Mouse (Mus musculus) liver, embryonic 12.5 days (tissue): Measurements from ENCODE around the gene Ddx54. TPM values are rescaled to one million over a fixed set of nuclear protein-coding genes. Genes with fewer than 3 reads are reported as not detected.

Experiments used
- ATAC-seq: fragments of 200-750 bp; cut with Nextera tagmentation; 2 replicates; pipeline ENCODE4 v1.8.0; 2017; ENCODE audit warnings: moderate number of reproducible peaks, mild to moderate bottlenecking, moderate library complexity
- H3K27ac ChIP-seq: fragments of 300-500 bp; sonication (generic); 2 replicates; pipeline ENCODE4 v1.5.1; 2016; ENCODE audit warnings: mild to moderate bottlenecking
- H3K27me3 ChIP-seq: fragments of 300-500 bp; sonication (generic); replicated peaks from 2 replicates; pipeline ENCODE4 v1.6.1; 2016; ENCODE audit warnings: mild to moderate bottlenecking, moderate library complexity
- H3K36me3 ChIP-seq: fragments of 300-500 bp; sonication (generic); 2 replicates; pipeline ENCODE4 v1.6.1; 2016; ENCODE audit warnings: mild to moderate bottlenecking, moderate library complexity
- H3K4me1 ChIP-seq: fragments of 300-500 bp; sonication (generic); 2 replicates; pipeline ENCODE4 v1.6.1; 2016
- H3K4me2 ChIP-seq: fragments of 300-500 bp; sonication (generic); 2 replicates; pipeline ENCODE4 v1.6.1; 2016; ENCODE audit warnings: mild to moderate bottlenecking, moderate library complexity
- H3K4me3 ChIP-seq: fragments of 300-500 bp; sonication (generic); 2 replicates; pipeline ENCODE4 v1.5.1; 2016; ENCODE audit warnings: mild to moderate bottlenecking, moderate library complexity
- H3K9ac ChIP-seq: fragments of 300-500 bp; sonication (generic); 2 replicates; pipeline ENCODE4 v1.6.1; 2016; ENCODE audit warnings: mild to moderate bottlenecking, moderate library complexity
- H3K9me3 ChIP-seq: fragments of 300-500 bp; sonication (generic); replicated peaks from 2 replicates; pipeline ENCODE4 v1.6.1; 2016; ENCODE audit warnings: mild to moderate bottlenecking, moderate library complexity
- WGBS: fragments of 180-500 bp; shearing (Covaris S2); methylation state at CpG from one replicate; pipeline ENCODE4 v1.1.7; 2016; ENCODE audit not compliant: insufficient replicate concordance; 5-methylcytosine and 5-hydroxymethylcytosine counted together
- polyA plus RNA-seq: library from polyadenylated mRNA; unstranded; fragments of >200 nt; fragmentation: Nextera tagmentation; extraction: Ambion mirVana; gene quantifications from 2 replicates; pipeline ENCODE4 v1.2.1, GENCODE M21; 2016

Ddx54 gene
- polyA plus RNA-seq, 1 experiment from 2014 or later: 36.3 TPM

DNA sequence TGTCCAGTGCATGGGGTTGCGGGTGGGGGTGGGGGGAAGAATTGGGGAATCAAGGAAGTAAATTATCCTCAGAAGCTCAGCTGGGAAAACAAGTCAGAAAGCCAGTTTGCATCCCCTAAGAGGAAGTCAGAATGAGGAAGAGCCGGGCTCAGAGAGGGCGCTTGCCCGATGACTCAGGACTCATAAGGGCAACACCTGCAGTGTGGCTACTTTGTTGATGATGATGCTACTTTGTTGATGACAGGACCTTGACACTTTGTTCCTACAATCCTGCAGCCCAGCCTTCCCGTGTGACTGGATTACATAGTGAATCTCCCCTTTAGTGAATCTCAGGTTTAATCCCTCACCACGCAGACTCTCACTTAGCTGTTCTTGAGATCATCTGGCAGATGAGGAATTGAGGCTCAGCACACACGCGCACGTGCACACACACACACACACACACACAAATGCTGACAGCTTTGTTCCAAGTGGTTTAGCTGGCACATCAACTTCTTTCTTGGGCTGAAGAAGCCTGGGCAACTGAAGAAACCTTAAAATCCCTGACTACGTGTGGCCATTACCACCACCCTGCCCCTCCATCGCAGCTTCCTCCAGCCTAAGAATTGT is 42.1 kb upstream of the Ddx54 start:
- Histone ChIP-seq H3K4me2 (no peak overlapping the region), H3K27me3 (no peaks in the 10 kb centered on the region), H3K9ac (no peak overlapping the region), H3K4me3 (no peak overlapping the region), H3K36me3 (peaks cover 72% of the 10 kb centered on the region), H3K9me3 (no peaks in the 10 kb centered on the region), H3K4me1 (peaks cover 88% of the 10 kb centered on the region), H3K27ac (no peak overlapping the region)
- WGBS: 69% methylated on average over 11 of the region's 11 CpGs
- ATAC-seq: no peak

DNA sequence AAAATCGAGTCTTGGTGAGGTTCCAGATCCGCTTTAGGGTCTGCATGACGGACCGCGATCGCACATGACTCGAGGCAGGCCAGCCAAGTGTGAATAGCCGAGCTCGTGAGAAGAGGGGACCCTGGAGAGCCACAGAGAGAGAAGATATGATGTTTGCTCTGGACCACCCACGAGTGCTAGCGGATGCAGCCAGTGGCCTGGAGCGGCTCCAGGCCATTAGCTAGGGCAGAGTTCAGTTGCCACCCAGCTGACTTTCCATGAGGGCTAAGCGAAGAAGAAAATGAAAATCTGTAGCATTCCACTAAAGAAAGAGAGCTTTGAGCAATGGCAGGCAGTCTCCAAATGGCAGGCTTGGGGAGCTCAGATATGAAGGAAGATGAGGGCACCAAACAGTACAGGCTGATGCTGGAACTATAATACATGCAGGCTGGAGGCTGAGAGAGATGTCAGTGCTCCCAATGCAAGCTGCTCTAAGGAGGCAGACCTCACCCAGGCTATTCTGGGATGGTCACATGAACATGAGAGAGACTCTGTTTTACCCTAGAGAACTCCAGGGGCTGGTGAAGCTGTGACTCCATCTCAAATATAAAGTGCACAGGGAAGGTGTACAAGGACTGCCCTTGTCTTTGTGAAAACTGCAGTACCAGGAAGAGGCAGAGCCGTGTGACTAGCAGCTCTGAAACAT is 41.3 kb upstream of the Ddx54 start:
- no peak for ATAC-seq
- Histone ChIP-seq H3K4me1 (peaks cover 86% of the 10 kb centered on the region), H3K27ac (no peak overlapping the region), H3K36me3 (peaks cover 68% of the 10 kb centered on the region), H3K9me3 (no peaks in the 10 kb centered on the region), H3K4me3 (no peak overlapping the region), H3K27me3 (no peaks in the 10 kb centered on the region), H3K4me2 (no peak overlapping the region), H3K9ac (no peak overlapping the region)
- 83% methylated on average over 14 of the region's 14 CpGs for WGBS

DNA sequence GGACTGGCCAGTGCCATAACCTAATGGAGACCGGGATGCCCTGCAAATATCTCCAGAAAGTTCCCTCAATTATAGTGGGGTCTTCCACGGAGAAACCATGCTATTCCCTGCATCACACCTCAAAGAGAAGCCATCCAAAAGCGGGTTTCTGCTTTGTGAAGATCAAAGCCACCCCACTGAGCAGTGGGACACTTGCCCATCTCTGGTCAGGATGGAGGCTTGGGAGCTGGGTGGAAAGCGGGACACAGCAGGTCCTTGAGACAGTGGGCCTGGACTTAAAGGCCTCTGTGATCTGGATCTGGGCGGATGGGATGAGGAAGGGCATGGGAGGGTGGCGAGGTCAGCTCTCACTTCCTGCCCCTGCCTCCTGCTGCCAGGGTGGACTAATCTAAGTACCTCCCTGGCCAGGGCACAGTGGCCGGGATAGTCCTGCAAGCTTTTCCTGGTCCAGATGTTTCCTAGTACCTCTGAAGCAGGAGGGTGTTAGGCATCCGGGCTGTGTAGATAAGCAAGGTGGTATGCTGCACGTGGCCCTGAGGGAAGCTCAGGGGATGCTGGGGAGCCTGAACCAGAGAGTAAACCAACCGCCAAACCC is 38.0 kb upstream of the Ddx54 start:
- H3K4me1 ChIP-seq: peaks cover 85% of the 10 kb centered on the region
- H3K9me3 ChIP-seq: no peaks in the 10 kb centered on the region
- H3K36me3 ChIP-seq: peaks cover 64% of the 10 kb centered on the region
- WGBS: 62% methylated on average over 10 of the region's 10 CpGs
- H3K9ac ChIP-seq: no peak overlapping the region
- H3K27ac ChIP-seq: no peak overlapping the region
- no peak overlapping the region for H3K4me2 ChIP-seq
- ATAC-seq: no peak
- H3K4me3 ChIP-seq: no peak overlapping the region
- no peaks in the 10 kb centered on the region for H3K27me3 ChIP-seq

GRCm38 (mm10) chr5:120576781-120577301 is 35.7 kb upstream of the Ddx54 start:
- H3K4me1 ChIP-seq: peaks cover 82% of the 10 kb centered on the region
- ATAC-seq: peak; percentile 80
- 43% methylated on average over 11 of the region's 11 CpGs for WGBS
- H3K4me2 ChIP-seq: peak overlapping the region; percentile 70
- H3K9me3 ChIP-seq: no peaks in the 10 kb centered on the region
- peak overlapping the region; percentile 98 for H3K27ac ChIP-seq
- peaks cover 68% of the 10 kb centered on the region for H3K36me3 ChIP-seq
- peak overlapping the region; percentile 71 for H3K9ac ChIP-seq
- 0 out of 2 replicates have a peak overlapping the region, but pooled peaks have one; percentile 4 for H3K4me3 ChIP-seq
- no peaks in the 10 kb centered on the region for H3K27me3 ChIP-seq

GRCm38 (mm10) chr5:120577935-120578441 is 34.6 kb upstream of the Ddx54 start:
- ATAC-seq: peak; percentile 73
- H3K36me3 ChIP-seq: peaks cover 75% of the 10 kb centered on the region

GRCm38 (mm10) chr5:120578504-120579081 is 33.9 kb upstream of the Ddx54 start:
- no peaks in the 10 kb centered on the region for H3K9me3 ChIP-seq
- H3K27ac ChIP-seq: peak overlapping the region; percentile 98
- H3K4me3 ChIP-seq: peak overlapping the region; percentile 34
- WGBS: 27% methylated on average over 12 of the region's 12 CpGs
- peaks cover 93% of the 10 kb centered on the region for H3K4me1 ChIP-seq
- peak overlapping the region; percentile 70 for H3K4me2 ChIP-seq
- ATAC-seq: peak; percentile 17
- peak overlapping the region; percentile 71 for H3K9ac ChIP-seq
- H3K27me3 ChIP-seq: no peaks in the 10 kb centered on the region
- H3K36me3 ChIP-seq: peaks cover 75% of the 10 kb centered on the region

More at GRCm38 (mm10) chr5:120577935-120578441, 34.6 kb upstream of the Ddx54 start:
- H3K9ac ChIP-seq: peak overlapping the region; percentile 71
- H3K4me3 ChIP-seq: peak overlapping the region; percentile 34
- H3K27ac ChIP-seq: peak overlapping the region; percentile 98
- peaks cover 89% of the 10 kb centered on the region for H3K4me1 ChIP-seq
- H3K9me3 ChIP-seq: no peaks in the 10 kb centered on the region
- H3K4me2 ChIP-seq: peak overlapping the region; percentile 70
- no peaks in the 10 kb centered on the region for H3K27me3 ChIP-seq
- WGBS: 33% methylated on average over 10 of the region's 10 CpGs

GRCm38 (mm10) chr5:120579211-120579897 is 33.2 kb upstream of the Ddx54 start:
- Histone ChIP-seq H3K27me3 (no peaks in the 10 kb centered on the region), H3K4me2 (peak overlapping the region; percentile 70), H3K4me1 (peaks cover 87% of the 10 kb centered on the region), H3K27ac (peak overlapping the region; percentile 98), H3K9me3 (no peaks in the 10 kb centered on the region), H3K36me3 (peaks cover 75% of the 10 kb centered on the region), H3K4me3 (no peak overlapping the region), H3K9ac (peak overlapping the region; percentile 71; the same call in 1 of the 2 replicates)
- 62% methylated on average over 26 of the region's 26 CpGs for WGBS
- ATAC-seq: no peak

DNA sequence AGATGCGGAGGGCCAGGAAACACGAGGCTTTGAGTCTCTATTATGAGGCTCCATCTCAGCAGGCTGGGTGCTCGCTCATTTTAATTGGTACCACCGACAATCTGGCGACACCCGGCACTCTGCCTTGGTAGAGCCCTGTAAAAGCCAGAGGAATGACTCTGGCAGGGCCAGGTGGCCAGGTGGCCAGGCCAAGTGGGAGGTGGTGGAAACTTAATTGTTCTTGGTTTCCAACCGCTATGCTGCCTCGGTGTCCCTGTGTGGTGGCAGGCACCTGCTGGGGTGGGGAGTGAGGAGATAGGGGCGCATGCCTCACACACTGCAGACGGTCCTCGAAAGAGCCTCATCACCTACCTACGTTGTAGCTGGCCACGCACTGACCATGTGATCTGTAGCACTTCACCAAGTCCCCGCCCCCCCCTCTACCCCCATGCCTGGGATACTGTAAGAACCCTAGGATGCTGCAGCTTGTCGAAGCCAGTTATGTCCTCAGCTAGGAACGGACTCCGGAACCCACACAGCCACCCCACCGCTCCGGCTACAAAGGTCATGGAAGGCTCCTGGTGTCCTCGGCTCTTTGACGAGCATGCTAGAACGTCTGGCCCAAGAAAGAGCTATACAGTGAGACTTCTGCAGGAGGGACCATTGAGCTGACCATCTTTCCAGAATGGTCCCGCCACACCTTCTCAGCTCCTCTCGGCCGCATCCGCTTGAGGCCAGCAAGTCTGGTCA is 32.5 kb upstream of the Ddx54 start:
- WGBS: 90% methylated on average over 26 of the region's 26 CpGs
- Histone ChIP-seq H3K27me3 (no peaks in the 10 kb centered on the region), H3K9ac (no peak overlapping the region), H3K27ac (peak overlapping the region; percentile 98), H3K4me1 (peaks cover 86% of the 10 kb centered on the region), H3K4me2 (no peak overlapping the region), H3K9me3 (no peaks in the 10 kb centered on the region), H3K4me3 (no peak overlapping the region), H3K36me3 (peaks cover 77% of the 10 kb centered on the region)
- ATAC-seq: no peak

GRCm38 (mm10) chr5:120582002-120582401 is 30.5 kb upstream of the Ddx54 start:
- peak overlapping the region; percentile 49 for H3K27ac ChIP-seq
- H3K36me3 ChIP-seq: peaks cover 70% of the 10 kb centered on the region
- WGBS: 77% methylated on average over 9 of the region's 9 CpGs
- no peak for ATAC-seq
- no peaks in the 10 kb centered on the region for H3K27me3 ChIP-seq
- no peak overlapping the region for H3K4me2 ChIP-seq
- H3K9ac ChIP-seq: no peak overlapping the region
- no peak overlapping the region for H3K4me3 ChIP-seq
- no peaks in the 10 kb centered on the region for H3K9me3 ChIP-seq
- peaks cover 88% of the 10 kb centered on the region for H3K4me1 ChIP-seq

DNA sequence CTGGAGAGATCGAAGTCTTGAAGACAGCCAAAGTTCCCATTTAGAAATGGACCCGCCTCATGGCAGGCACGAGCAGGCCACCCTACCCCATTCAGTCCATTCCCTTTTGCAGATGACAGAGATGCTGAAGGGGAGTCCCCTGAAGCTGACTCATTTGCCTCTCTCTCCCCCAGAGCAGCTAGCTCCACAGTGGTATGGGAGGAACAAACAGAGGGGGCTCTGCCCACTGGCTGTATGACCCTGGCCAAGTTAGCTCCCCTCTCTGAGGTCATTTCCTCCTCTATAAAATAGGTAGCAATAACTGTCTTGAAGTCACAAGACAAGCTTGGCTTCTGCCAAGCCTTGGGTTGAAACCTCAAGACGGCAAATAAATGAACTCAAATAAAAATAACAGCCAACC is 29.0 kb upstream of the Ddx54 start:
- no peak overlapping the region for H3K9ac ChIP-seq
- H3K9me3 ChIP-seq: no peaks in the 10 kb centered on the region
- H3K4me2 ChIP-seq: no peak overlapping the region
- H3K36me3 ChIP-seq: peaks cover 66% of the 10 kb centered on the region
- H3K4me1 ChIP-seq: peaks cover 84% of the 10 kb centered on the region
- no peak for ATAC-seq
- no peak overlapping the region for H3K4me3 ChIP-seq
- H3K27ac ChIP-seq: 0 out of 2 replicates have a peak overlapping the region, but pooled peaks have one; percentile 15
- no peaks in the 10 kb centered on the region for H3K27me3 ChIP-seq
- 93% methylated on average over 4 of the region's 4 CpGs for WGBS

GRCm38 (mm10) chr5:120584968-120585367 is 27.6 kb upstream of the Ddx54 start:
- Histone ChIP-seq H3K27ac (no peak overlapping the region), H3K4me3 (no peak overlapping the region), H3K9me3 (no peaks in the 10 kb centered on the region), H3K4me2 (peak overlapping the region; percentile 80; the same call in 1 of the 2 replicates), H3K4me1 (peaks cover 80% of the 10 kb centered on the region), H3K36me3 (peaks cover 55% of the 10 kb centered on the region), H3K9ac (no peak overlapping the region), H3K27me3 (no peaks in the 10 kb centered on the region)
- no peak for ATAC-seq
- 65% methylated on average over 15 of the region's 15 CpGs for WGBS
